In genomic region chr4:135591610-135592304, GRCm38 (mm10) we compare ENCODE assay signal across 23 mouse cellular contexts. TPM values are rescaled to one million over a fixed set of nuclear protein-coding genes. Genes with fewer than 3 reads are reported as not detected.
A peak's percentile ranks its signal among the peaks of the same experiment; 100 is the strongest.
DNase-seq lines count a peak whose midpoint lies in the region; ATAC-seq and TF ChIP-seq lines count a peak whose summit lies in the region.
"Had no signal": no experiment of that assay in that cellular context is flagged by ENCODE, and none has a peak within 500 bp of the region (broad histone marks: within the 10 kb centered on the region; RNA-seq: fewer than 3 reads in every experiment).

No protein-coding gene starts in this region.

- H3K4me3 ChIP-seq in heart, postnatal 0 days (ENCODE audit: low read depth, low read length): no peak overlapping the region
- no peak overlapping the region for H3K4me3 ChIP-seq in lung, embryonic 14.5 days (ENCODE audit: low read depth, low read length)
- no peak overlapping the region for H3K4me3 ChIP-seq in bone marrow, adult 2 months (replicated peaks; ENCODE audit: control insufficient read depth, low read depth, low read length)
- H3K4me3 ChIP-seq: embryonic facial prominence, embryonic 10.5 days; forebrain, embryonic 13.5 days; heart, embryonic 15.5 days; hindbrain, embryonic 12.5 days; limb, embryonic 12.5 days; midbrain, embryonic 15.5 days had no signal

- peak; percentile 48 for TF ChIP-seq CTCF in heart, postnatal 0 days (IDR thresholded peaks at IDR 0.05; ENCODE audit: low read depth)
- TF ChIP-seq CTCF in lung, embryonic 14.5 days (IDR thresholded peaks at IDR 0.05; ENCODE audit: low read depth): peak; percentile 38
- TF ChIP-seq CTCF in bone marrow, adult 2 months (IDR thresholded peaks at IDR 0.05; ENCODE audit: control insufficient read depth, insufficient read depth, low read length): peak; percentile 8; the same call in 1 of the 2 replicates

- no peaks in the 10 kb centered on the region for H3K36me3 ChIP-seq in heart, postnatal 0 days (replicated peaks; ENCODE audit: control insufficient read depth, insufficient read depth, low read length)
- H3K36me3 ChIP-seq in lung, embryonic 14.5 days (ENCODE audit: insufficient read depth): no peaks in the 10 kb centered on the region
- H3K36me3 ChIP-seq: embryonic facial prominence, embryonic 10.5 days; G1E; heart, embryonic 15.5 days; hindbrain, embryonic 12.5 days; limb, embryonic 12.5 days; midbrain, embryonic 15.5 days had no signal

- WGBS in heart, postnatal 0 days: 51% methylated on average over 8 of the region's 8 CpGs
- WGBS in lung, embryonic 14.5 days: 53% methylated on average over 8 of the region's 8 CpGs
- WGBS in bone marrow, adult 2 months: 46% methylated on average over 8 of the region's 8 CpGs

- no peak overlapping the region for H3K9ac ChIP-seq in heart, postnatal 0 days (replicated peaks; ENCODE audit: low read depth, low read length)
- H3K9ac ChIP-seq in lung, embryonic 14.5 days: no peak overlapping the region
- H3K9ac ChIP-seq: forebrain, embryonic 13.5 days; heart, embryonic 15.5 days; hindbrain, embryonic 12.5 days; limb, embryonic 12.5 days; liver, embryonic 14.5 days; midbrain, embryonic 15.5 days had no signal

- H3K4me1 ChIP-seq in heart, postnatal 0 days (ENCODE audit: control insufficient read depth, insufficient read depth): 0 out of 2 replicates have a peak, but pooled peaks cover 3% of the 10 kb centered on the region
- H3K4me1 ChIP-seq in lung, embryonic 14.5 days (ENCODE audit: insufficient read depth): no peaks in the 10 kb centered on the region
- no peaks in the 10 kb centered on the region for H3K4me1 ChIP-seq in bone marrow, adult 2 months (ENCODE audit: control insufficient read depth, insufficient read depth, low read length)
- H3K4me1 ChIP-seq: hindbrain, embryonic 12.5 days had no signal

- H3K9me3 ChIP-seq in heart, postnatal 0 days (replicated peaks; ENCODE audit: control insufficient read depth, low read length): peaks cover 8% of the 10 kb centered on the region; the same call in 1 of the 2 replicates
- no peaks in the 10 kb centered on the region for H3K9me3 ChIP-seq in lung, embryonic 14.5 days (ENCODE audit: low read depth, low read length)
- H3K9me3 ChIP-seq: embryonic facial prominence, embryonic 10.5 days; forebrain, embryonic 13.5 days; G1E; heart, embryonic 15.5 days; midbrain, embryonic 15.5 days had no signal

- no peak for TF ChIP-seq EP300 in heart, postnatal 0 days (IDR thresholded peaks at IDR 0.05; ENCODE audit: low read depth)

- DNase-seq in heart, postnatal 0 days (ENCODE audit: low spot score): no peak
- DNase-seq in heart, adult 9 months (ENCODE audit: low spot score in 2 of 2): no peak
- no peak for DNase-seq in lung, embryonic 14.5 days
- no peak for DNase-seq in lung, adult 18-20 months
- DNase-seq in A20 (ENCODE audit: low read depth, low spot score): peak; percentile 17
- DNase-seq in adrenal gland, postnatal 4 days (ENCODE audit: low spot score in 2 of 2): no peak
- DNase-seq: adrenal gland, adult 8-10 months; gastrocnemius, postnatal 36 days; kidney, postnatal 14 days; layer of hippocampus, adult 9-11 months; right cerebral cortex, postnatal 25 days; thymus, postnatal 36 days had no signal

- no peak for ATAC-seq in heart, postnatal 0 days (ENCODE audit: insufficient read depth, low read depth)
- no peak for ATAC-seq in lung, embryonic 14.5 days (ENCODE audit: insufficient read depth)
- no peak for ATAC-seq in frontal cortex, adult (ENCODE audit: low TSS enrichment)
- ATAC-seq: forebrain, embryonic 13.5 days; midbrain, embryonic 15.5 days had no signal

- H3K27me3 ChIP-seq in heart, postnatal 0 days (ENCODE audit: control insufficient read depth, insufficient read depth, low read length): no peaks in the 10 kb centered on the region
- H3K27me3 ChIP-seq in lung, embryonic 14.5 days (ENCODE audit: insufficient read depth, low read length): no peaks in the 10 kb centered on the region
- H3K27me3 ChIP-seq: forebrain, embryonic 13.5 days; hindbrain, embryonic 12.5 days; limb, embryonic 12.5 days; midbrain, embryonic 15.5 days had no signal

- no peak overlapping the region for H3K4me2 ChIP-seq in heart, postnatal 0 days (ENCODE audit: low read depth, low read length)
- no peak overlapping the region for H3K4me2 ChIP-seq in lung, embryonic 14.5 days
- H3K4me2 ChIP-seq: forebrain, embryonic 13.5 days; heart, embryonic 15.5 days; hindbrain, embryonic 12.5 days; limb, embryonic 12.5 days; midbrain, embryonic 15.5 days had no signal

- TF ChIP-seq POLR2A in bone marrow, adult 2 months (IDR thresholded peaks at IDR 0.05; ENCODE audit: borderline replicate concordance, control insufficient read depth, low read depth, low read length): no peak

- no peak overlapping the region for H3K27ac ChIP-seq in heart, postnatal 0 days (ENCODE audit: low read depth)
- no peak overlapping the region for H3K27ac ChIP-seq in lung, embryonic 14.5 days (ENCODE audit: low read depth)
- no peak overlapping the region for H3K27ac ChIP-seq in bone marrow, adult 2 months (ENCODE audit: control insufficient read depth, insufficient read depth, low read depth, low read length, poor library complexity)
- H3K27ac ChIP-seq: embryonic facial prominence, embryonic 10.5 days; forebrain, embryonic 13.5 days; heart, embryonic 15.5 days; hindbrain, embryonic 12.5 days; limb, embryonic 12.5 days; liver, embryonic 14.5 days; midbrain, embryonic 15.5 days had no signal

RNA-seq across cellular contexts. Expression of gene Grhl3, which starts 18.3 kb away (rescaled TPM):
- 1.8 and 1.9 TPM in 2 replicates for total RNA-seq in heart, postnatal 0 days (2014; rRNA removed; ENCODE audit: low replicate concordance)
- polyA plus RNA-seq in heart, postnatal 0 days (2015; fragmentation: Nextera tagmentation; extraction: Ambion mirVana): 1.4 and 1.9 TPM in 2 replicates
- 2.5 and 3.3 TPM in 2 replicates for polyA plus RNA-seq in lung, embryonic 14.5 days (2014; fragmentation: Nextera tagmentation; extraction: Ambion mirVana)
- not detected in 2 replicates for polyA plus RNA-seq in bone marrow, adult 2 months (2011; ENCODE audit: insufficient read depth, insufficient read length, low replicate concordance, missing spikeins)
- under 1 TPM; 0.14 to 0.22 TPM for total RNA-seq in adrenal gland, postnatal 4 days (2021)
- total RNA-seq: G1E; megakaryocyte progenitor cell, adult 5-6 weeks had no signal
- polyA plus RNA-seq: G1E had no signal
